Mouse (Mus musculus) kidney, postnatal 0 days (tissue): Measurements from ENCODE around the gene Cldnd2. TPM values are rescaled to one million over a fixed set of nuclear protein-coding genes. Genes with fewer than 3 reads are reported as not detected.
A peak's percentile ranks its signal among the peaks of the same experiment; 100 is the strongest.

Experiments used
- ATAC-seq: fragments of 200-750 bp; cut with Nextera tagmentation; replicated peaks from 2 replicates; pipeline ENCODE4 v1.8.0; 2017; ENCODE audit warnings: low read depth, moderate number of reproducible peaks, moderate TSS enrichment, moderate library complexity; ENCODE audit not compliant: low FRiP score
- DNase-seq: peaks from one replicate; pipeline ENCODE4 v3.0.0-alpha.2; 2016; ENCODE audit warnings: low spot score
- H3K27ac ChIP-seq: fragments of 300-500 bp; sonication (generic); 2 replicates; pipeline ENCODE4 v1.5.1; 2014; ENCODE audit warnings: mild to moderate bottlenecking
- H3K27me3 ChIP-seq: fragments of 300-500 bp; sonication (generic); 2 replicates; pipeline ENCODE4 v1.6.1; 2014; ENCODE audit warnings: low read length, mixed read lengths; ENCODE audit not compliant: insufficient read depth
- H3K36me3 ChIP-seq: fragments of 300-500 bp; sonication (generic); 2 replicates; pipeline ENCODE4 v1.6.1; 2014; ENCODE audit warnings: low read length, mixed read lengths; ENCODE audit not compliant: insufficient read depth
- H3K4me1 ChIP-seq: fragments of 300-500 bp; sonication (generic); replicated peaks from 2 replicates; pipeline ENCODE4 v1.6.1; 2014; ENCODE audit warnings: antibody characterized with exemption, low read length, mixed read lengths; ENCODE audit not compliant: insufficient read depth
- H3K4me2 ChIP-seq: fragments of 300-500 bp; sonication (generic); 2 replicates; pipeline ENCODE4 v1.6.1; 2014; ENCODE audit warnings: mild to moderate bottlenecking, low read length, moderate library complexity, mixed read lengths
- H3K4me3 ChIP-seq: fragments of 300-500 bp; sonication (generic); replicated peaks from 2 replicates; pipeline ENCODE4 v1.5.1; 2014; ENCODE audit warnings: low read depth, low read length
- H3K9ac ChIP-seq: fragments of 300-500 bp; sonication (generic); 2 replicates; pipeline ENCODE4 v1.6.1; 2014; ENCODE audit warnings: low read depth, low read length
- H3K9me3 ChIP-seq: fragments of 300-500 bp; sonication (generic); replicated peaks from 2 replicates; pipeline ENCODE4 v1.6.1; 2016; ENCODE audit warnings: low read length, inconsistent platforms, mixed read lengths
- CTCF ChIP-seq: IDR thresholded peaks from 2 replicates; pipeline ENCODE4 v1.5.1; 2016; ENCODE audit warnings: antibody characterized with exemption, low read depth, mild to moderate bottlenecking, moderate library complexity
- WGBS: fragments of 180-500 bp; shearing (Covaris S2); extraction: QIAGEN DNeasy Blood & Tissue Kit; methylation state at CpG from one replicate; pipeline ENCODE4 v1.1.7; 2014; 5-methylcytosine and 5-hydroxymethylcytosine counted together
- polyA plus RNA-seq: library from polyadenylated mRNA; unstranded; fragments of >200 nt; fragmentation: Nextera tagmentation; extraction: Ambion mirVana; gene quantifications from 2 replicates; pipeline ENCODE4 v1.2.1, GENCODE M21; 2015

Gene Cldnd2
- 0.18 TPM in 1 of 2 replicates, not detected in the other for polyA plus RNA-seq

GRCm38 (mm10) chr7:43440482-43440881 is at the start of gene Cldnd2:
Cldnd2 (plus strand) TSS chr7:43440782.
- Histone ChIP-seq H3K9me3 (no peaks in the 10 kb centered on the region), H3K27ac (no peak within 1 kb of the TSS), H3K4me3 (no peak within 1 kb of the TSS), H3K9ac (no peak within 1 kb of the TSS), H3K36me3 (no peaks in the 10 kb centered on the region), H3K4me2 (no peak within 1 kb of the TSS), H3K4me1 (peaks cover 12% of the 10 kb centered on the region; the same call in 1 of the 2 replicates), H3K27me3 (no peaks in the 10 kb centered on the region)
- DNase-seq (no peak), ATAC-seq (no peak)
- WGBS = 81% methylated on average over 6 of the region's 6 CpGs
- TF ChIP-seq CTCF = no peak

GRCm38 (mm10) chr7:43392349-43393121 is 48.0 kb upstream of the Cldnd2 start:
- no peak for TF ChIP-seq CTCF
- DNase-seq (no peak), ATAC-seq (no peak)
- H3K4me1 ChIP-seq = no peaks in the 10 kb centered on the region
- H3K27me3 ChIP-seq = no peaks in the 10 kb centered on the region
- H3K36me3 ChIP-seq = no peaks in the 10 kb centered on the region
- H3K9me3 ChIP-seq = no peaks in the 10 kb centered on the region
- H3K27ac ChIP-seq = no peak overlapping the region
- H3K4me2 ChIP-seq = no peak overlapping the region
- H3K9ac ChIP-seq = no peak overlapping the region
- H3K4me3 ChIP-seq = no peak overlapping the region
- WGBS = 68% methylated on average over 8 of the region's 8 CpGs

GRCm38 (mm10) chr7:43399501-43399900 is 41.1 kb upstream of the Cldnd2 start:
- no peaks in the 10 kb centered on the region for H3K4me1 ChIP-seq
- DNase-seq (no peak), ATAC-seq (no peak)
- no peak overlapping the region for H3K4me3 ChIP-seq
- no peaks in the 10 kb centered on the region for H3K9me3 ChIP-seq
- no peak overlapping the region for H3K9ac ChIP-seq
- no peaks in the 10 kb centered on the region for H3K36me3 ChIP-seq
- H3K27ac ChIP-seq = no peak overlapping the region
- H3K4me2 ChIP-seq = no peak overlapping the region
- H3K27me3 ChIP-seq = no peaks in the 10 kb centered on the region
- WGBS = 82% methylated on average over 2 of the region's 2 CpGs
- no peak for TF ChIP-seq CTCF

GRCm38 (mm10) chr7:43402718-43403117 is 37.9 kb upstream of the Cldnd2 start:
- DNase-seq (no peak), ATAC-seq (no peak)
- Histone ChIP-seq H3K27ac (no peak overlapping the region), H3K9me3 (no peaks in the 10 kb centered on the region), H3K4me2 (no peak overlapping the region), H3K36me3 (no peaks in the 10 kb centered on the region), H3K4me3 (no peak overlapping the region), H3K9ac (no peak overlapping the region), H3K27me3 (no peaks in the 10 kb centered on the region), H3K4me1 (no peaks in the 10 kb centered on the region)
- 4% methylated on average over 2 of the region's 2 CpGs for WGBS
- TF ChIP-seq CTCF = no peak

GRCm38 (mm10) chr7:43407573-43407972 is 33.0 kb upstream of the Cldnd2 start:
- 73% methylated on average over 3 of the region's 3 CpGs for WGBS
- DNase-seq = no peak

GRCm38 (mm10) chr7:43408131-43408553 is 32.4 kb upstream of the Cldnd2 start, which contains the start of gene Siglecg:
Siglecg (plus strand) TSS chr7:43408204.
- WGBS = 30% methylated on average over 4 of the region's 4 CpGs
- no peak for TF ChIP-seq CTCF
- Histone ChIP-seq H3K36me3 (no peaks in the 10 kb centered on the region), H3K4me2 (no peak within 1 kb of the TSS), H3K9me3 (no peaks in the 10 kb centered on the region), H3K4me1 (no peaks in the 10 kb centered on the region), H3K27me3 (no peaks in the 10 kb centered on the region), H3K9ac (no peak within 1 kb of the TSS), H3K27ac (no peak within 1 kb of the TSS), H3K4me3 (no peak within 1 kb of the TSS)
- ATAC-seq (peak; percentile 61; the same call in 1 of the 2 replicates), DNase-seq (peak; percentile 73)

More at GRCm38 (mm10) chr7:43407573-43407972, 33.0 kb upstream of the Cldnd2 start:
- Histone ChIP-seq H3K27ac (no peak overlapping the region), H3K4me2 (no peak overlapping the region), H3K9ac (no peak overlapping the region), H3K27me3 (no peaks in the 10 kb centered on the region), H3K9me3 (no peaks in the 10 kb centered on the region), H3K4me1 (no peaks in the 10 kb centered on the region), H3K4me3 (no peak overlapping the region), H3K36me3 (no peaks in the 10 kb centered on the region)
- ATAC-seq = no peak
- TF ChIP-seq CTCF = no peak
